Mouse (Mus musculus): ENCODE results near the gene Nop10. TPM values are rescaled to one million over a fixed set of nuclear protein-coding genes. Genes with fewer than 3 reads are reported as not detected.

Gene Nop10
- total RNA-seq (2021): 10 to 100 TPM; 50.4 to 55.0 TPM

- peak; percentile 90 to 96 for DNase-seq (ENCODE audit: low spot score in 2 of 2)
These were observed at the start of gene Nop10 for GRCm38 (mm10) chr2:112261748-112262653. Gene Nop10, plus strand, starts transcription at chr2:112261926.

GRCm38 (mm10) chr2:112215977-112216376, 45.7 kb upstream of the Nop10 start:
- peak; percentile 21 to 56 for DNase-seq (ENCODE audit: low spot score in 2 of 2)
- intact Hi-C loops (cut with DNase I): loop anchor here (2.0 to 10.0 kb wide), 2 partner anchors 19 to 1221 kb away; no protein-coding TSS in a partner anchor

More at GRCm38 (mm10) chr2:112261748-112262653, at the start of gene Nop10:
- intact Hi-C loops (cut with DNase I): loop anchor here (2.0 to 5.0 kb wide), 2 partner anchors 23 to 195 kb away; partner anchors contain the start of gene Lpcat4

GRCm38 (mm10) chr2:112217614-112218013, 44.1 kb upstream of the Nop10 start:
- intact Hi-C loops (cut with DNase I): loop anchor here (2.0 to 10.0 kb wide), 2 partner anchors 21 to 1223 kb away; no protein-coding TSS in a partner anchor

GRCm38 (mm10) chr2:112220880-112221279, 40.8 kb upstream of the Nop10 start:
- no peak for DNase-seq (ENCODE audit: low spot score in 2 of 2)
- intact Hi-C loops (cut with DNase I): no loop called here

More at GRCm38 (mm10) chr2:112217614-112218013, 44.1 kb upstream of the Nop10 start:
- no peak for DNase-seq (ENCODE audit: low spot score in 2 of 2)

GRCm38 (mm10) chr2:112222607-112223006, 39.1 kb upstream of the Nop10 start:
- intact Hi-C loops (cut with DNase I): no loop called here
- peak in 1 of 2 experiments; percentile 57 for DNase-seq (ENCODE audit: low spot score in 2 of 2)

- DNase-seq (ENCODE audit: low spot score in 2 of 2): peak in 1 of 2 experiments; percentile 84
- intact Hi-C loops (cut with DNase I): no loop called here
These were observed 37.4 kb upstream of the Nop10 start for GRCm38 (mm10) chr2:112224356-112224755.

GRCm38 (mm10) chr2:112232623-112233022, 29.1 kb upstream of the Nop10 start:
- intact Hi-C loops (cut with DNase I): no loop called here
- no peak for DNase-seq (ENCODE audit: low spot score in 2 of 2)

- intact Hi-C loops (cut with DNase I): no loop called here
- no peak for DNase-seq (ENCODE audit: low spot score in 2 of 2)
These were observed 25.1 kb upstream of the Nop10 start for GRCm38 (mm10) chr2:112236620-112237019.

GRCm38 (mm10) chr2:112238006-112238405, 23.7 kb upstream of the Nop10 start:
- intact Hi-C loops (cut with DNase I): loop anchor here (2.0 kb wide), 1 partner anchor 23 kb away; the partner anchor contains the start of gene Nop10
- no peak for DNase-seq (ENCODE audit: low spot score in 2 of 2)

GRCm38 (mm10) chr2:112239212-112239934, 22.4 kb upstream of the Nop10 start, which contains the start of gene Lpcat4:
Gene Lpcat4, plus strand, starts transcription at chr2:112239468.
- peak; percentile 91 for DNase-seq (ENCODE audit: low spot score in 2 of 2)
- intact Hi-C loops (cut with DNase I): loop anchor here (2.0 kb wide), 1 partner anchor 21 kb away; the partner anchor contains the start of gene Nop10

- intact Hi-C loops (cut with DNase I): loop anchor here (2.0 kb wide), 1 partner anchor 21 kb away; the partner anchor contains the start of gene Nop10
- no peak for DNase-seq (ENCODE audit: low spot score in 2 of 2)
These were observed 21.6 kb upstream of the Nop10 start for GRCm38 (mm10) chr2:112239935-112240721.

GRCm38 (mm10) chr2:112241787-112242186, 19.9 kb upstream of the Nop10 start:
- no peak for DNase-seq (ENCODE audit: low spot score in 2 of 2)
- intact Hi-C loops (cut with DNase I): no loop called here

GRCm38 (mm10) chr2:112245307-112245706, 16.4 kb upstream of the Nop10 start:
- intact Hi-C loops (cut with DNase I): no loop called here
- no peak for DNase-seq (ENCODE audit: low spot score in 2 of 2)

GRCm38 (mm10) chr2:112246193-112246592, 15.5 kb upstream of the Nop10 start:
- intact Hi-C loops (cut with DNase I): no loop called here
- DNase-seq (ENCODE audit: low spot score in 2 of 2): no peak

GRCm38 (mm10) chr2:112247323-112247722, 14.4 kb upstream of the Nop10 start:
- intact Hi-C loops (cut with DNase I): no loop called here
- DNase-seq (ENCODE audit: low spot score in 2 of 2): no peak

GRCm38 (mm10) chr2:112249780-112250453, 11.8 kb upstream of the Nop10 start:
- intact Hi-C loops (cut with DNase I): no loop called here
- peak in 1 of 2 experiments; percentile 85 for DNase-seq (ENCODE audit: low spot score in 2 of 2)

- intact Hi-C loops (cut with DNase I): no loop called here
These were observed 6.8 kb upstream of the Nop10 start for GRCm38 (mm10) chr2:112254675-112255515.

More at GRCm38 (mm10) chr2:112254675-112255515, 6.8 kb upstream of the Nop10 start:
- no peak for DNase-seq (ENCODE audit: low spot score in 2 of 2)

Measured in left cerebral cortex, postnatal 25 days (tissue).